Mouse (Mus musculus) cortical plate, adult 2 months (tissue): ENCODE results near the gene Lck. TPM values are rescaled to one million over a fixed set of nuclear protein-coding genes. Genes with fewer than 3 reads are reported as not detected.

Experiments used
- H3K27ac ChIP-seq: fragments of 200-500 bp; 2 replicates; pipeline ENCODE4 v1.5.1; 2012; ENCODE audit warnings: low read length, control low read depth, inconsistent platforms; ENCODE audit not compliant: insufficient read depth
- H3K4me1 ChIP-seq: fragments of 200-500 bp; 2 replicates; pipeline ENCODE4 v1.6.1; 2011; ENCODE audit warnings: low read length; ENCODE audit not compliant: control insufficient read depth, insufficient read depth
- H3K4me3 ChIP-seq: fragments of 200-500 bp; 2 replicates; pipeline ENCODE4 v1.5.1; 2011; ENCODE audit warnings: mild to moderate bottlenecking, low read length, control low read depth; ENCODE audit not compliant: insufficient read depth
- CTCF ChIP-seq: fragments of 200-500 bp; IDR thresholded peaks from 2 replicates; pipeline ENCODE4 v1.5.1; 2011; ENCODE audit warnings: mild to moderate bottlenecking, control low read depth, low read length; ENCODE audit not compliant: insufficient read depth; ENCODE audit errors: extremely low read depth
- POLR2A ChIP-seq: fragments of 200-500 bp; IDR thresholded peaks from 2 replicates; pipeline ENCODE4 v1.6.1; 2011; ENCODE audit warnings: mild to moderate bottlenecking, low read length, control low read depth; ENCODE audit not compliant: insufficient read depth; ENCODE audit errors: extremely low read depth
- polyA plus RNA-seq: library from polyadenylated mRNA; depleted of rRNA; stranded (reverse); fragments of >200 nt; gene quantifications from 2 replicates; pipeline ENCODE4 v1.2.3, GENCODE M21; 2012

Gene Lck
- polyA plus RNA-seq, 1 experiment, result 2.3 TPM

- H3K4me1 ChIP-seq, result no peaks in the 10 kb centered on the region
- H3K4me3 ChIP-seq, result no peak overlapping the region
- no peak for TF ChIP-seq CTCF
- no peak for TF ChIP-seq POLR2A
- no peak overlapping the region for H3K27ac ChIP-seq
Observed at GRCm38 (mm10) chr4:129586943-129587342, 13.5 kb upstream of the Lck start.

- no peak overlapping the region for H3K4me3 ChIP-seq
- H3K4me1 ChIP-seq, result no peaks in the 10 kb centered on the region
- H3K27ac ChIP-seq, result no peak overlapping the region
- TF ChIP-seq POLR2A (no peak), CTCF (no peak)
Observed at GRCm38 (mm10) chr4:129585773-129586172, 12.3 kb upstream of the Lck start.

- no peak overlapping the region for H3K27ac ChIP-seq
- TF ChIP-seq CTCF (peak; percentile 62), POLR2A (no peak)
- no peaks in the 10 kb centered on the region for H3K4me1 ChIP-seq
- peak overlapping the region; percentile 35 for H3K4me3 ChIP-seq
Observed at GRCm38 (mm10) chr4:129584884-129585608, 11.6 kb upstream of the Lck start.

GRCm38 (mm10) chr4:129584370-129584769, 10.9 kb upstream of the Lck start:
- Histone ChIP-seq H3K4me1 (no peaks in the 10 kb centered on the region), H3K4me3 (0 out of 2 replicates have a peak overlapping the region, but pooled peaks have one; percentile 35), H3K27ac (no peak overlapping the region)
- TF ChIP-seq CTCF (no peak), POLR2A (no peak)

GRCm38 (mm10) chr4:129582251-129582650, 8.8 kb upstream of the Lck start:
- Histone ChIP-seq H3K27ac (no peak overlapping the region), H3K4me3 (no peak overlapping the region), H3K4me1 (no peaks in the 10 kb centered on the region)
- TF ChIP-seq CTCF, result no peak
- no peak for TF ChIP-seq POLR2A

- H3K4me1 ChIP-seq, result no peaks in the 10 kb centered on the region
- H3K4me3 ChIP-seq, result no peak overlapping the region
- H3K27ac ChIP-seq, result no peak overlapping the region
- no peak for TF ChIP-seq POLR2A
- no peak for TF ChIP-seq CTCF
Observed at GRCm38 (mm10) chr4:129580347-129580746, 6.9 kb upstream of the Lck start.

GRCm38 (mm10) chr4:129578466-129578865, 5.0 kb upstream of the Lck start, which contains the start of gene Fam167b:
Gene Fam167b (minus strand): TSS chr4:129578549.
- TF ChIP-seq POLR2A, result no peak
- TF ChIP-seq CTCF, result no peak
- H3K27ac ChIP-seq, result no peak within 1 kb of the TSS
- H3K4me3 ChIP-seq, result no peak within 1 kb of the TSS
- H3K4me1 ChIP-seq, result no peaks in the 10 kb centered on the region

- no peaks in the 10 kb centered on the region for H3K4me1 ChIP-seq
- TF ChIP-seq CTCF (no peak), POLR2A (no peak)
- H3K4me3 ChIP-seq, result no peak overlapping the region
- H3K27ac ChIP-seq, result no peak overlapping the region
Observed at GRCm38 (mm10) chr4:129577688-129578087, 4.2 kb upstream of the Lck start.

GRCm38 (mm10) chr4:129576863-129577491, 3.5 kb upstream of the Lck start:
- H3K27ac ChIP-seq, result no peak overlapping the region
- no peaks in the 10 kb centered on the region for H3K4me1 ChIP-seq
- 0 out of 2 replicates have a peak, but pooled peaks have one; percentile 23 for TF ChIP-seq CTCF
- no peak for TF ChIP-seq POLR2A
- H3K4me3 ChIP-seq, result no peak overlapping the region
